Mouse (Mus musculus) thymus, postnatal 0 days (tissue): ENCODE data around the gene Krtap4-7. TPM values are rescaled to one million over a fixed set of nuclear protein-coding genes. Genes with fewer than 3 reads are reported as not detected.
"Not testable (repeated sequence)": the region's sequence is repeated elsewhere in the genome, so short reads cannot be mapped to it uniquely, and the experiment has no call there.

Source experiments
- DNase-seq: peaks from one replicate; pipeline ENCODE4 v3.0.0-alpha.2; 2015; ENCODE audit warnings: low spot score
- polyA plus RNA-seq: library from polyadenylated mRNA; unstranded; fragments of >200 nt; fragmentation: Nextera tagmentation; extraction: Ambion mirVana; gene quantifications from 2 replicates; pipeline ENCODE4 v1.2.1, GENCODE M21; 2015

Gene Krtap4-7
- not detected in 2 replicates for polyA plus RNA-seq

DNA sequence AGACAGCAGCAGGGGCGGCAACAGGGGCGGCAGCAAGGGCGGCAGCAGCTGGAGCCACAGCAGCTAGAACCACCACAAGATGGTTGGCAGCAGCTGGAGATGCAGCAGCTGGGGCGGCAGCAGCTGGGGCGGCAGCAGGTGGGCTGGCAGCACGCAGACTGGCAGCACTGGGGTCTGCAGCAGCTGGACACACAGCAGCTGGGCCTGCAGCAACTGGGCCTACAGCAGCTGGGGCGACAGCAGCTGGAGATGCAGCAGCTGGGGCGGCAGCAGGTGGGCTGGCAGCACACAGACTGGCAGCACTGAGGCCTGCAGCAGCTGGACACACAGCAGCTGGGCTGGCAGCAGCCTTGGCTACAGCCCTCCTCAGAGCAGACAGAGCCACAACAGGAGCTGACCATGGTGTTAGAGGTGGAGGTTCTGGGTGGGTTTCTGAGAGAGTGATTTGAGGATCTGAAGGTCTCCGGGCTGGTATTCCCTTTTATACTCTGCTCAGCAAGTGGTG is at the start of gene Krtap4-7:
Gene Krtap4-7 (minus strand): TSS at position 455 of the 505 bp plus-strand sequence.
- not testable (repeated sequence) for DNase-seq

GRCm38 (mm10) chr11:99690463-99690862 is 46.6 kb upstream of the Krtap4-7 start, which contains the start of gene Gm14190:
Gene Gm14190, minus strand, starts transcription at chr11:99690740.
- DNase-seq, result no peak

GRCm38 (mm10) chr11:99685235-99685634 is 41.3 kb upstream of the Krtap4-7 start:
- not testable (repeated sequence) for DNase-seq

- DNase-seq, result no peak
Measured at GRCm38 (mm10) chr11:99683481-99683880, 39.6 kb upstream of the Krtap4-7 start.

- DNase-seq, result no peak
Measured at GRCm38 (mm10) chr11:99665860-99666259, 22.0 kb upstream of the Krtap4-7 start, which contains the start of gene Krtap4-6. Gene Krtap4-6, minus strand, starts transcription at chr11:99665960.

DNA sequence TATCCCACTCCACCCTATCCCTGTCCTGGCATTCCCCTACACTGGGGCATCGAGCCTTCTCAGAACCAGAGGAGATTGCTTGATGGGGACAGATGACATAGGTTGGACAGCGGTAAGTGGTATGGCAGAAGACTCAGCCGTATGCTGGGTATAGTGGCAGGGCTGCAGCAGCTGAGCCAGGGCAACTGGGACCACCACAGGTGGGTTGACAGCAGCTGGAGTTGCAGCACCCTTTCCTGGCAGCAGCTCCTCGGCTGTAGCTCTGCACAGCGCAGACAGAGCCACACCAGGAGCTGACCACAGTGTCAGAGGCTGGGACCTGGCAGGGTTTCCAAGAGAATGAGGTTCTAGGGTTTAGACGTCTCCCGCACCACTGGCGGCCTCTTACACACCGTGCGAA is 18.9 kb upstream of the Krtap4-7 start:
- DNase-seq, result no peak

DNA sequence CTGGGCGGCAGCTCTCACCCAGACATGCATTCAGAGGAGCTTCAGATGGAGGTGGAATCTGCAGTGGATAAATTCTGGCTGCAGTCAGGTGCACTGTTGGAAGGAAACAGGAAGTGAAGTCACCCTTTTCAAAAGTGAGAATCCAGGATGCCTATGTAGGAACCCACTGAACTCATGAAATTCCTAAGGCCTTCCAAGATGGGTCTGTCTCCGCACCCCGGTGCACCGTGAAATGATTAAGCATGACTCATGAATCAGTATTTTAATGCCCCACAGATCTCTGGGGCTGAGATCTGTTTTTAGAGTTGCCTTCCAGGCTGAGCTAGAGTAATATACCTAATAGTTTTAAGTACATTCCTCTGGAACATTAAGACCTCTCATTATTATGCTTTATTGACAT is 15.4 kb upstream of the Krtap4-7 start:
- DNase-seq, result no peak

GRCm38 (mm10) chr11:99658467-99659010 is 14.7 kb upstream of the Krtap4-7 start, which contains the start of gene Gm11563:
Gene Gm11563, minus strand, starts transcription at chr11:99658960.
- DNase-seq, result not testable (repeated sequence)

GRCm38 (mm10) chr11:99657051-99657450 is 13.2 kb upstream of the Krtap4-7 start:
- DNase-seq, result no peak

DNA sequence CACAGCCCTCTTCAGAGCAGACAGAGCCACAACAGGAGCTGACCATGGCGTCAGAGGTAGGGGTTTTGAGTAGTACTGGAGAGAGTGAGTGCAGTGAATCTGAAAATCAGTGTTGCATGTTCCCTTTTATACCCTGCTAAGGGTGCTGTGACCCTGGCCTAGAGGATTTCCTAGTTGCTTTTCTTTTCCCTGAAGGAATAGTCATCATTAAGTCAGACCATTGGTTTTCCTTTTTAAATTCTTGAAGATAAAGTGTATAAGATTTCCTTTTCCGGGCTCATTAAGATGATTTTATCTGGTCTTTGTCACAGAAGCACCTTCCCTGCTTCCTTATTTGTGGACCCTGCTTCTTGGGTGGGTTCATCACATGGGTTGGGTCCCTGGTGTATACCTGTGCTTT is 6.2 kb upstream of the Krtap4-7 start, which contains the start of gene Gm11555:
Gene Gm11555 (minus strand): TSS at position 101 of the 400 bp plus-strand sequence.
- DNase-seq, result no peak

DNA sequence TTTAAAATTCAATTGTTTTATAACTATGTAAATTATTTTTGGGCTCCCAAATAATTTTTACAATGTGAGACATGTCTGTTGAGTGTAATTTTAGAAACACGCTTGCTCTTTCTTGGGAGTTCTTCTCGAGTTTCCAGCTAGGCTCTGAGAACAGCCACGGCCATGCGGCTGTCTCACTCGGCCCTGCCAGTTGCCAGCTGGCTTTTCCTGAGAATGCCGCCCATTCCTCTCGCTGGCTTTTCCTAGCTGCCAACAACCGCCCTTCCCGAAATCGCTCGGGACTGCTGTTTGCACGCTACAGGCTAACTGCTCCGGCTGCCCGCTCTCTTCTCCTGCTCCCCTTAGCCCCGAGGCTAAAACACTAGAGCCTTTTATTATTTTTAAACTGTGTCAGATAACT is 2.6 kb upstream of the Krtap4-7 start:
- DNase-seq, result no peak

DNA sequence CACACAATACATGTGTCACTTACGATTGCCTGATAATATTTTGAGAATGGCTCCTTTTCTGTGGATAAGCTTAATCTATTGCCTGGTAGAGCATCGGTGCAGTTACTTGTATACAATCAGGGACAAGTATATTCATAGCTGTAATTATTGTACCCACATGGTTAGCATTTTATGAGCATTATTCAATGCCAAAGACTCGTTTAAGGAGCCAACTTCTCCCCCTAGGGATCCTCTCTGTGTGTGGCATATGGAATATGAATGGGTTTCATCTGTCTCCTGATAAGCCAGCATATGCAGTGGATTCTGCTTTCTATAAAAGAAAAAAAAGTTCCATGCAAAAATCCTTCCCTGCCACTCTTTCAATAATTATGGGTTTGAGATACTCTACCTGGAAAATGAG is 462 bp upstream of the Krtap4-7 start:
- DNase-seq, result no peak

GRCm38 (mm10) chr11:99640926-99641325 is 3.0 kb downstream of the Krtap4-7 start:
- no peak for DNase-seq

DNA sequence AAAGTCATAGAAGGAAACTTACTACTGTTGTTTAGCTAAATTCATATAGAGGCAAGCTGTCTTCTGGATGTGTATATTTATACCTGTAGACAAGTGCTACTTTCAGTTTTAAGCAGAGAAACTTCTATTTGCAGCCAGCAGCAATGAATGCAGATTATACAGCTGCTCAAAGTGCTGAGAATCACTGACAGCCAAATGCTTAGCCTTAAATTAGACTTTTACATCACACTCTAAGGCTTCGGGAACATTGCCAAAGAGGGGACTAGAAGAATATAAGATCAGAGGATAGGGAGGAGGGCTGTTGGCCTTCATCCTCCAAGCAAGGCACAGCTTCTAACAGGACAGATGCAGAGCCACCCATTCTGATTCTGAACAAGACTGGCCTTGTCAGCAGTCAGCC is 6.8 kb downstream of the Krtap4-7 start:
- DNase-seq, result no peak

DNA sequence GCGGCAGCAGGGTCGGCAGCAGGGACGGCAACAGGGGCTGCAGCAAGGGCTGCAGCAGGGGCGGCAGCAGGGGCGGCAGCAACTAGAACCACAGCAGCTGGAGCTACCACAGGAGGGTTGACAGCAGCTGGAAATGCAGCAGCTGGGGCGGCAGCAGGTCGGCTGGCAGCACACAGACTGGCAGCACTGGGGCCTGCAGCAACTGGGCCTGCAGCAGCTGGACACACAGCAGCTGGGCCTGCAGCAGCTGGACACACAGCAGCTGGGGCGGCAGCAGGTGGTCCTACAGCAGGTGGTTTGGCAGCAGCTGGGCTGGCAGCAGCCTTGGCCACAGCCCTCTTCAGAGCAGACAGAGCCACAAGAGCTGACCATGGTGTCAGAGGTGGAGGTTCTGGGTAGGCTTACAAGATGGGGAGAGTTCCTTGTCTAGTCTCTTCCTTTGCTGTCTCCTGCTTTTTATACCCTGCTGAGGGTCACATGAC is 9.2 kb downstream of the Krtap4-7 start, which contains the start of gene Krtap4-2:
Gene Krtap4-2 (minus strand): TSS at position 432 of the 482 bp plus-strand sequence.
- DNase-seq, result no peak

- no peak for DNase-seq
Measured at GRCm38 (mm10) chr11:99633293-99633692, 10.6 kb downstream of the Krtap4-7 start.

GRCm38 (mm10) chr11:99630890-99631289 is 13.0 kb downstream of the Krtap4-7 start:
- DNase-seq, result no peak

DNA sequence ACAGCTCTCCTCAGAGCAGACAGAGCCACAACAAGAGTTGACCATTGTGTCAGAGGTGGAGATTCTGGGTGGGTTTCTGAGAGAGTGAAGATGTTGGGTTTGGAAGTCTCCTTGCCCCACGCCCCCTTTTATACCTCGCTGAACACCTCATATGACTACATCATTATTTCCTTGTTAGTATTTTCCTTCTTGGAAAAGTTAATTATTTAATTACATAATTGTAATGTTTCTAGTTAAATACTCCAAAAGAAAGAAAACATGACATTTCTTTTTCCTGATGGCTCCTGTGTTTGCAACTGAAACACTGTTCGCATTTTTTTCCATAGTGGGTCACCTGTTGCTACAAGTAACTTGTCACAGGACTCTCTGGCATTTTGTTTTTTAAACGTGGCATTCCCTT is 15.8 kb downstream of the Krtap4-7 start, which contains the start of gene Krtap4-1:
Gene Krtap4-1 (minus strand): TSS at position 101 of the 400 bp plus-strand sequence.
- DNase-seq, result no peak

GRCm38 (mm10) chr11:99620335-99620734 is 23.6 kb downstream of the Krtap4-7 start, which contains the start of gene Gm11562:
Gene Gm11562, minus strand, starts transcription at chr11:99620435.
- no peak for DNase-seq

- DNase-seq, result no peak
Measured at GRCm38 (mm10) chr11:99614796-99615363, 29.0 kb downstream of the Krtap4-7 start, which contains the start of gene Krtap2-4. Gene Krtap2-4, minus strand, starts transcription at chr11:99614846.

GRCm38 (mm10) chr11:99610089-99610488 is 33.8 kb downstream of the Krtap4-7 start, which contains the start of gene Gm11937:
Gene Gm11937, minus strand, starts transcription at chr11:99610189.
- DNase-seq, result not testable (repeated sequence)

GRCm38 (mm10) chr11:99609126-99609525 is 34.8 kb downstream of the Krtap4-7 start:
- no peak for DNase-seq
